Mouse (Mus musculus): ENCODE data around the gene Fubp3.
"Not testable (repeated sequence)": the region's sequence is repeated elsewhere in the genome, so short reads cannot be mapped to it uniquely, and the experiment has no call there.

The Fubp3 gene

GRCm38 (mm10) chr2:31572051-31572914, at the start of gene Fubp3:
Gene Fubp3, plus strand, starts transcription at chr2:31572651.
- peak; percentile 82 to 93 for DNase-seq (ENCODE audit: low spot score in 2 of 2)

DNA sequence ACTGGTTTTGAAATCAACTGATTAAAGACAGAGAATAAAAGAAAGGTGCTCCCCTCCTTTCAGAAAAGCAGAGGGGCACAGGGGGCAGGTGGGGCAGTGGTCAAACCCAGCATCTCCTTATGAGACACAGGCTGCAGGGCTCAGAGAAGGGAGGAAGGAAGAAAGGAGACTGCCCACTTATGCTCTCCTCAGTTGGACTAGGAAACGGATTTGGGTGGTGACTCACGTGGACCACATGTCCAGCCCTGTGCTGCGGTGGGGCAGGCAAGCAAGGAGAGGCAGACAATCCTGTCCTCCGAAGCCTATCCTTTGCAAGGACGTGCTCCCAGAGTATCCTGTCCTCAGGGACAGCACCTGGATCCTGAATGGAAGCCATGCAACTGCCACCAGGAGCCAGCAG, 47.8 kb upstream of the Fubp3 start:
- DNase-seq (ENCODE audit: low spot score in 2 of 2), result peak in 1 of 2 experiments; percentile 8

GRCm38 (mm10) chr2:31525778-31526177, 46.7 kb upstream of the Fubp3 start:
- DNase-seq (ENCODE audit: low spot score in 2 of 2), result no peak

DNA sequence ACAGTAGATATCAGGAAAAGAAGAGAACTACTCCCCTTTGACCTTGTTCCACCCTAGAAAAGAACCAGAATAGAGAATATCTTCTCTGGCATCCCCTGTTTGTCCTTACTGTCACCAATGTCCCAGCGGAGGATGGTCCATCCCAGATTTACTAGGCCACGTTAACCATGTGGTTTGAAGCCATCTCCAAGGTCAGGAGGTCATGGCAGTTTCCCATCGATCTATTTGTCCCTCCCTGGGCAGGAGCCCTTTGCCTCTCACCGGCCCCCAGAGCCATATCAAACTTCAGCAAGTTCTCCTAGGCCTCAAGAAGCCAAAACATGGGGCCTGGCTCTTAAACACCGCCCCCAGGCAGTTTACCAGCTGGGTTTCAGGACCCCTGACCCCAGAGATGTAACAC, 42.2 kb upstream of the Fubp3 start:
- no peak for DNase-seq (ENCODE audit: low spot score in 2 of 2)

DNA sequence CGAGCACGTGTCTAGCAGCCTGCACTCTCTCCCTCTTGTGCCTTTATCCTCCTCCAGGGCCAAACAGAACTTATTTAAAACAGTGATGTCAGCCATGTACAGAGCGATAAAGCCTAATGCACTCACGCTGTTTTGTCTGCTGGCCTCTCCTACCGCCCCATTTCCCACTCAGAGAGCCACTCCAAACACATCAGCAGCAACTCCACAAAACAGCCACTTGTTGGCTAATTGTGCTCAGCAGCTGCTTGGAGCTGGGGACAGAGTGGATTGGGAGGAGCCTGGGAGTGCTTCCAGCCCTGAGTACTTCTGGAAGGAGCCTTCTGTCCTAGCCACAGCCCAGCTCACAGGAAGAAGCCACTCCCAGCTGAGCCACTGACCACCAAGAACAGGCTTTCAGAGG, 35.4 kb upstream of the Fubp3 start:
- DNase-seq (ENCODE audit: low spot score in 2 of 2), result peak; percentile 23 to 41

GRCm38 (mm10) chr2:31538745-31539144, 33.7 kb upstream of the Fubp3 start:
- DNase-seq (ENCODE audit: low spot score in 2 of 2), result no peak

GRCm38 (mm10) chr2:31541581-31541980, 30.9 kb upstream of the Fubp3 start:
- peak in 1 of 2 experiments; percentile 5 for DNase-seq (ENCODE audit: low spot score in 2 of 2)

DNA sequence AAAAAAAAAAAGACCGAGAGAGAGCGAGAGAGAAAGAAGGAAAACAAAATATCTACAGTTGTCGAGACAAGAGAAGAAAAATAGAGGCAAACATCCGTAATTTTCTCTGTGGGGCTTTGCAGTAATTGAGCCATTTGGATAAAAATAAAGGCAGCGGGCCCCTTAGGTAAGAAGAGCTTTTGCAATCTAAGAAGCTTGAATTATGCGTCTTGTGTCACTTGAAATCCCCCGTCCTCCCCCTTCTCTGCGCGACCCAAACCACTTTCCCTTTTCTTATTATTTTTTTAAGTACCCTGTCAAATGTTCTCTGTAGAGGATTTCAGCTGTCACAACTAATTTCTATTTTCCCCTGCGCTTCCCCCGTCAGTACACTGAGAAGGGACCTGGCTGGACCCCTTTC, 24.7 kb upstream of the Fubp3 start:
- no peak for DNase-seq (ENCODE audit: low spot score in 2 of 2)

DNA sequence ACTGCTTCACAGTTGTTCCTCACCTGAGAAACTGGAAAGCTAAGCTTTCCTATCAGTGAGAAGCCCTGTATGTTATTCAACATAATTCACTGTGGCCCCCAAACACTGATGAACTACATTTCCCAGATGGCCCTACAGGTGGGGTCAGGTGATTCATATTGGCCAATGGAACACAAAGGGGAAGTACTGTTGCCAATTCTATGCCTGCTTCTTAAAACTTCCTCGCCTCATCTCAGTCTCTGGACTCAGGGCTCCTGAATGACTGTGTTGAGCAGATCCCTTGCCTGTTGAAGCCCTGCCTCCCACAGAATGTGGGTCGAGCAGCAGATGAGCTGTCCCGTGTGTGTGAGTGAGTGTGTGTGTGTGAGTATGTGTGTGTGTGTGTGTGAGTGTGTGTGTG, 21.9 kb upstream of the Fubp3 start:
- DNase-seq (ENCODE audit: low spot score in 2 of 2), result no peak

DNA sequence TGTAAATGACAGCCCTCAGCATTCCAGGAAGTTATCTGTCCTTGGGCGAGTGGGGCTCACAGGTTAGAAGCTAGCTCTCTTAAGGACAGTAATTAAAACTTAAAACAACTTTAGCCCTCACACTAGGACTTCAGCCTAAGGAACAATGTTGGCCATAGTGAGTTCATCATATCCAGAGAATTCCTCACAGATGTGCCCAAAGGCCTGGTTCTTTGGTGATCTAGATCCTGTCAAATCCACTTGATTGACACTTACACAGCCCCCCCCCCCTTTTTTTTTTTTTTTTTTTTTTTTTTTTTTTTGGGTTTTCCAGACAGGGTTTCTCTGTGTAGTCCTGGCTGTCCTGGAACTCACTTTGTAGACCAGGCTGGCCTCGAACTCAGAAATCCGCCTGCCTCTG, 21.1 kb upstream of the Fubp3 start:
- not testable (repeated sequence) for DNase-seq (ENCODE audit: low spot score in 2 of 2)

DNA sequence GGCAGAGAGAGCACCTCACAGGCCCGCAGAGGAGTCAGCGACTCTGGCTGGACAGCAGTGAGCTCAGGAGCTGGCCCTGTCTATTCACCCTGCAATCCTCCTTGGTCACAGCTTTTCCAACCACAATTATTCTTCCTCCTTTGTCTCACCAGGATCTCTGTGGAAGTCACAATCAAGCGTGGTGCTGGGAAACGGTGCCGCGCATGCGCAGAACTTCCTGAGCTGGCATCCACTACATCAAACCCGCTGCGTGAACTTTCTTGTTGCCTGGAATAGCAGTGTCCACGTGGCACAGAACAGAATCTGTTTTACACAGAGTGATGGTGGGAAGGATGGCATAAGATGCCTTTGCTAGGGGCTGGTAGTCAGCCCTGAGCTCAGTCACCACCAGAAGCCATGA, 20.5 kb upstream of the Fubp3 start:
- no peak for DNase-seq (ENCODE audit: low spot score in 2 of 2)

GRCm38 (mm10) chr2:31554619-31555018, 17.8 kb upstream of the Fubp3 start:
- no peak for DNase-seq (ENCODE audit: low spot score in 2 of 2)

GRCm38 (mm10) chr2:31572915-31573635, 624 bp downstream of the Fubp3 start:
- no peak for DNase-seq (ENCODE audit: low spot score in 2 of 2)

- DNase-seq (ENCODE audit: low spot score in 2 of 2), result no peak
Measured at GRCm38 (mm10) chr2:31581617-31582016, 9.2 kb downstream of the Fubp3 start.

DNA sequence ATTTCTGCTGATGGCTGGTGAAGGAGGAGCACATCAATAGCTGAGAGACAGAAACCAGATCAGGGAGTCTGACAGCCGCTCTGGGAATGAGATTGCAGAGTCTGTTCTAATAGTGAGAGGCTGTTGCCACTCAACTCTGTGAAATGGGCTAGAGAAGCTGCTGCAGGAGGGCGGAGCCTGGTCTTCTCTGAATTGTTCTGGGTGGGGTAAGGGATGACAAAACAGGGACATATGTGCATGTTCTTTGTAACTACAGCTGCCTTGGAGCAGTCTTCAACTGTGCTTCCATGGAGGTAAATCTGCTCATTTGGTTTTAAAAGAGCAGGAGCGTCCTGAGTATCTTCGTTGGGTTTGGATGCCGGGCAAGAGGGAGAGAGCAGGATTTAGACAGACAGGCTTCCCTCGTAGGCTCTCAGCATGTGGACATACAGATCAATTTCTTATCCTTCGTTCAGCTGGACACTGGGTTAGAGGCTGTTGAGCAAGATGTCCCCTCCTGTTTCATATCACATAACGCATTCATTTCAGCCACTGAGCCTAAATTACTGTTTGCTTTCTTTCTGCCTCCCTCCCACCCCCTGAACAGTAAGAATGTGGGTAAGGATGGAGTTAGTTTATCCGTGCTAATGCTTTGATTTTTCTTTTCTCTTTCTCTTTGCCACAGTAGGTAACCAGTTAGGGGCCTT, 19.5 kb downstream of the Fubp3 start:
- DNase-seq (ENCODE audit: low spot score in 2 of 2), result no peak

GRCm38 (mm10) chr2:31607555-31607954, 35.1 kb downstream of the Fubp3 start:
- DNase-seq (ENCODE audit: low spot score in 2 of 2), result no peak

DNA sequence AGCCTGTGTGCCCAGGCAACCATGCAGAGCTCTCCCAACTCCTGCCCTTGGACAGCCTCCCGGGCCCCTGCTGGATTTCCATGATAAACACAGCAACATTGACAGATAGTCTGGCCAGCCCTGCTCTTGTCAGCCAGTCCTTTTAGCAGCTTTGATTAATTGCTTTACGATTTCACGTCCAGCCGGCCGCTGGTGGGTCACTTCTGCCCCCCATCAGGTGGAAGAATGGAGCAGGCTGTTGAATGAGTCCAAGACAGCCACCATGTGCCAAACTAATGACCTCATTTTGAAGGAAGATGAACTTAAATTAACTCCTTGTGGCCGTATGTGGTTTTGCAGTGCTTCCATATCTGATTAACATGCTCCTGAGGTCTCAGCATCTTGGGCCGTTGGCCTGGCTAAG, 37.4 kb downstream of the Fubp3 start:
- no peak for DNase-seq (ENCODE audit: low spot score in 2 of 2)

DNA sequence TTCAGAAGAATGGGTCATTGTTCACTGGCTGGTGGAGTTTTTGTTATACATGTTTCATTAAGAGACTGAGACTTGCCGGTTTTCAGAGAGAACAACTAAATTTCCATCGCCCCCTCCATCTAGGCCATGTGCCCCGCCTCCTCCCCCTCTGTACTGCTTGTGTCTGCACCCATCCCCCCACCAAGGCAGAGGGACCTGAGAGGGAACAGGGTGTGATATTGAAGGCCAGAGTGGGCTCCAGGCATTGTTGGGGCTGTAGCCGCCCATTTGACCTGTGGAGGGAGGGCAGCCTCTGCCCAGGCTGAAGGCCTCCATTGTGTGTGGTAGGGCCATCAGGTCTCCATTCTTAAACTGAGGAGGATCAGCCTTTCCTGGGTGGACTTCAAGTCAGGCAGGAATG, 38.5 kb downstream of the Fubp3 start:
- no peak for DNase-seq (ENCODE audit: low spot score in 2 of 2)

DNA sequence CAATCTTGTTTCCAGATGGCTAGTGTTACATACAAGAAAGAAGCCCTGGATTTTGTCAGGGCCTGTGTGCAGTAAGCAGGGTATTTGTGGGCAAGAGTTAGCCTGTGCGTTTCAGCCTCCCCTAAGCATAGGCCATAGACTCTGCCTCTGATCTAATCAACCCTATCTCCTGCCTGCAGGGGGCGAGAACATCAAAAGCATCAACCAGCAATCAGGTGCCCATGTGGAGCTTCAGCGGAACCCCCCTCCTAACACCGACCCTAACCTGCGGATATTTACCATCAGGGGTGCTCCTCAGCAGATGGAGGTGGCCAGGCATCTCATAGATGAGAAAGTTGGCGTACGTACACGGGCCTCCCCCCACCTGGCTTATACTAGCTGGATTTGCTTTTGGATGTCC, 38.9 kb downstream of the Fubp3 start:
- DNase-seq (ENCODE audit: low spot score in 2 of 2), result no peak

DNA sequence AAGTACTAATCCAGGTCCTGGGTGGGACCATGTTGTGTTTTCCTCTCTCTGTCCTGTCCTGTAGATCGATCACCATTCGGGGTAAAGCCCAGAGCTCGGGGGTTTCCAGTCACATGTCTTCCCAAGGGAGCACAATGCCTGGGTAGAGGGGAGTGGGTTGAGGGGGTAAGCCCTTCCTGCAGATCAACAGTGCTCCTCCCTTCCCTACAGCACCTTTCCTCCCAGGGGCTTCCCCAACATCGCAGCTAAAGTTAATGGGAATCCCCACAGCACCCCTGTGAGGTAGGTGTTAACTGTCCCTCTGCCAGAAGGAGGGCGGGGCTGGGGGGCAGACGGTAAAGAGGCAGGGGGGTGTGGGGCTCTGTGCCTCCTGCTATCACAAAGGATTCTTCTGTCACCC, 40.2 kb downstream of the Fubp3 start:
- DNase-seq (ENCODE audit: low spot score in 2 of 2), result no peak

- DNase-seq (ENCODE audit: low spot score in 2 of 2), result no peak
Measured at GRCm38 (mm10) chr2:31613781-31614180, 41.3 kb downstream of the Fubp3 start.

DNA sequence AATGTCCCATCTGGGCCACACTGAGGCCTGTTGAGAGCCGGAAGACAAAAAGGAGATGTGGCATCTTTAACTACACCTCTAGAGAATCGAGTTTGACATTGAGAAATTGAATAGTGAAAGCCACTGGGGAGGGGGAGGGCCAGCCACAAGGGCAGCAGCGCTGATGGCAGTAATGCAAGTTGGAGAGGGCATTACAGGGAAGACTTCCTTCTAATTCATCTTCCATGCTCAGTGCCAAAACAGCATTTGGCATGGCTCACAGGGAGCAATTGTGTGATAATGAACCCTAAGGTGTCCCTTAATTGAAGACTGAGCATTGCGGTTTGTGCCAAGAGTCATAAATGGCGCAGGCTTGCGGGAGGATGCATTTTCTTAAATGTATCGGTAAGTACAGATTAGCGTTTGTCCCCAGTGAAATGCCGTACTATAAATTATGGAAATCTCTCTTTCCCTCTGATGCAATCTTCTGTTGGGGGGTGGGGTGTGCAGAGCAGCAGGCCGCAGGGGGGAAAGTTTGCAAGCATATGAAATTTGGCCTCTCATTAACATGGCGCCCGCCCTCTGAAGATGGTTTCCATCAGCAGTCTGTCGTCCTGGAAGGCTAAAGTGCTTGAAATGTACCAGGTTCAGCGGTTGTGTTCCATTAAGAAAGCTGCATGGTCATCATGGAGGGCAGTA, 46.2 kb downstream of the Fubp3 start:
- no peak for DNase-seq (ENCODE audit: low spot score in 2 of 2)
